Mouse (Mus musculus) kidney, embryonic 14.5 days (tissue): ENCODE results near the gene Crtc1. TPM values are rescaled to one million over a fixed set of nuclear protein-coding genes. Genes with fewer than 3 reads are reported as not detected.

Experiments
- ATAC-seq: fragments of 200-750 bp; cut with Nextera tagmentation; 2 replicates; pipeline ENCODE4 v1.8.0; 2017; ENCODE audit warnings: moderate number of reproducible peaks, mild to moderate bottlenecking, moderate TSS enrichment, moderate library complexity; ENCODE audit not compliant: low FRiP score, low TSS enrichment
- H3K27ac ChIP-seq: fragments of 300-500 bp; sonication (generic); 2 replicates; pipeline ENCODE4 v1.5.1; 2014; ENCODE audit warnings: low read depth, mild to moderate bottlenecking, low read length, moderate library complexity, mixed read lengths
- H3K27me3 ChIP-seq: fragments of 300-500 bp; sonication (generic); 2 replicates; pipeline ENCODE4 v1.6.1; 2014; ENCODE audit warnings: mild to moderate bottlenecking, low read length; ENCODE audit not compliant: control insufficient read depth, insufficient read depth
- H3K36me3 ChIP-seq: fragments of 300-500 bp; sonication (generic); 2 replicates; pipeline ENCODE4 v1.6.1; 2014; ENCODE audit warnings: low read length, mixed read lengths; ENCODE audit not compliant: control insufficient read depth, insufficient read depth
- H3K4me1 ChIP-seq: fragments of 300-500 bp; sonication (generic); 2 replicates; pipeline ENCODE4 v1.6.1; 2014; ENCODE audit warnings: low read length, mixed read lengths; ENCODE audit not compliant: control insufficient read depth, insufficient read depth
- H3K4me2 ChIP-seq: fragments of 300-500 bp; sonication (generic); replicated peaks from 2 replicates; pipeline ENCODE4 v1.6.1; 2014; ENCODE audit warnings: low read depth, mild to moderate bottlenecking, low read length
- H3K4me3 ChIP-seq: fragments of 300-500 bp; sonication (generic); 2 replicates; pipeline ENCODE4 v1.5.1; 2014; ENCODE audit warnings: mild to moderate bottlenecking, low read length
- H3K9ac ChIP-seq: fragments of 300-500 bp; sonication (generic); 2 replicates; pipeline ENCODE4 v1.6.1; 2014; ENCODE audit warnings: low read depth, mild to moderate bottlenecking, low read length, moderate library complexity
- H3K9me3 ChIP-seq: fragments of 300-500 bp; sonication (generic); 2 replicates; pipeline ENCODE4 v1.6.1; 2016; ENCODE audit warnings: low read length; ENCODE audit not compliant: control insufficient read depth
- WGBS: fragments of 180-500 bp; shearing (Covaris S2); extraction: QIAGEN DNeasy Blood & Tissue Kit; methylation state at CpG from one replicate; pipeline ENCODE4 v1.1.7; 2014; 5-methylcytosine and 5-hydroxymethylcytosine counted together
- polyA plus RNA-seq: library from polyadenylated mRNA; unstranded; fragments of >200 nt; fragmentation: Nextera tagmentation; extraction: Ambion mirVana; gene quantifications from 2 replicates; pipeline ENCODE4 v1.2.1, GENCODE M21; 2014

Gene Crtc1
- polyA plus RNA-seq, 1 experiment from 2014 or later = 21.2 TPM

GRCm38 (mm10) chr8:70419879-70420643, 19.3 kb downstream of the Crtc1 start:
- H3K27ac ChIP-seq = no peak overlapping the region
- no peaks in the 10 kb centered on the region for H3K36me3 ChIP-seq
- H3K27me3 ChIP-seq = no peaks in the 10 kb centered on the region
- peaks cover 16% of the 10 kb centered on the region for H3K4me1 ChIP-seq
- H3K9me3 ChIP-seq = no peaks in the 10 kb centered on the region
- 87% methylated on average over 11 of the region's 11 CpGs for WGBS
- H3K4me2 ChIP-seq = no peak overlapping the region
- ATAC-seq = no peak
- no peak overlapping the region for H3K4me3 ChIP-seq
- H3K9ac ChIP-seq = no peak overlapping the region

DNA sequence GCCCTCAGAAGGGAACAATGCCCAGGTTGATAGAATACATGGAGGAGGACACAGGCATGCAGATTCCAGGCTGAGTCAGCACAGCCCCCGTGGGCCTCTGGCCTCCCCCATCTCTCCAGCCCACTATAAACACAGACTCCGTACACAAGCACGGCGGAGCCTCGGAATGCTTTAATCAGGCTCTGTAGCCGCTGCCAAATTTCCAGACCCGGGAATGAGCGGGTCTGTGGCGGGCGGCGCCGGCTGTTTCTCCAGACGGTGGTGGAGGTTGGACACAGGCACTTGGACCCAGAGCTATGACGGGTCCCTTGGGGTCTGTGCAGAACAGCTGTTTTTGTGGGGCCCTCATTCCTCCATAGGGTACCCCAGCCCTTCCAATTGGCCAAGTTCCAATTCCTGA, 20.4 kb downstream of the Crtc1 start:
- no peak overlapping the region for H3K9ac ChIP-seq
- H3K4me2 ChIP-seq = no peak overlapping the region
- H3K9me3 ChIP-seq = no peaks in the 10 kb centered on the region
- no peak overlapping the region for H3K27ac ChIP-seq
- peaks cover under 1% of the 10 kb centered on the region; the same call in 1 of the 2 replicates for H3K36me3 ChIP-seq
- H3K4me3 ChIP-seq = no peak overlapping the region
- 47% methylated on average over 14 of the region's 14 CpGs for WGBS
- no peaks in the 10 kb centered on the region for H3K27me3 ChIP-seq
- ATAC-seq = peak; percentile 22; the same call in 1 of the 2 replicates
- peaks cover 16% of the 10 kb centered on the region for H3K4me1 ChIP-seq

DNA sequence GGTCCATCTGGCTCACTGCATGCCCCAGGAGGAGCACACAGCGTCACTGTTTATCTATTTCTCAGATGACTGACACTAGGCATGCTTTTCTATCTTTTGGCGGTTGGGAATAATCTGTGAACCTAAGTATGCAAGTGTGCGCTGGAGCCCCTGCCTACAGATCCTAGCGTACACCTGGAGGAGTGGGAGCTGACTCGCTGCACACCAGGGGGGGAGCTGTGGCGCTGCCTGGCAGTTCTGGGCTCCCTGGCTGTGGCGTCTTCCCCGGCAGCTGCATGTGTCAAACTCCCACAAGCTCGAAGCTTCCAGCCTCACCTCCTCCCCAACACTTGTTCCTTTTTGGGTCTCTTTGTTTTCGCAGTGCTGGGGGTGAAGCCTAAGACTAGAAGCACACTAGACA, 21.5 kb downstream of the Crtc1 start:
- H3K9ac ChIP-seq = no peak overlapping the region
- no peak for ATAC-seq
- no peaks in the 10 kb centered on the region for H3K9me3 ChIP-seq
- H3K4me2 ChIP-seq = no peak overlapping the region
- peaks cover 16% of the 10 kb centered on the region for H3K4me1 ChIP-seq
- peaks cover 3% of the 10 kb centered on the region; the same call in 1 of the 2 replicates for H3K36me3 ChIP-seq
- no peaks in the 10 kb centered on the region for H3K27me3 ChIP-seq
- 45% methylated on average over 10 of the region's 10 CpGs for WGBS
- no peak overlapping the region for H3K27ac ChIP-seq
- no peak overlapping the region for H3K4me3 ChIP-seq

DNA sequence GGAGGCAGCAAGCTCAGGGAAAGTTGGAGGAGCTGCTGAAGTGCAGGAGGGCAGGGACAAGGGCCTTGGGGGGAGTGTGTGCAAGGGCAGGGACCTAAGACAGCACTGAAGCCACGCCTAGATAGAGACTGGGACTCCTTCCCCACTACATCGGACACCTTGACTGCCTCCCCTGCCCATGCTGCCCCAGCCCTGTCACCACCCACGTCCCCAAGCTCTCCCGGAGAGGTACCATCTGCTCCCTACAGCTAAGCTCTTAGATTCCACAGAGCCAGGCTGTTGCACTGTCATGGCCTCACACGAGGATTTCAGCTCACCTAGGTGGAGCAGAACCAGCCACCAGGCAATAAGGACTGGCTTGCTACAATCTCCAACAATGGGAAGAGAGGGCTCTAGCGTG, 22.4 kb downstream of the Crtc1 start:
- peaks cover 3% of the 10 kb centered on the region; the same call in 1 of the 2 replicates for H3K36me3 ChIP-seq
- ATAC-seq = no peak
- H3K4me1 ChIP-seq = peaks cover 16% of the 10 kb centered on the region
- H3K9me3 ChIP-seq = no peaks in the 10 kb centered on the region
- 50% methylated on average over 6 of the region's 6 CpGs for WGBS
- H3K27me3 ChIP-seq = no peaks in the 10 kb centered on the region
- H3K4me2 ChIP-seq = no peak overlapping the region
- H3K9ac ChIP-seq = no peak overlapping the region
- no peak overlapping the region for H3K27ac ChIP-seq
- H3K4me3 ChIP-seq = no peak overlapping the region

- H3K4me1 ChIP-seq = peaks cover 16% of the 10 kb centered on the region
- 72% methylated on average over 8 of the region's 8 CpGs for WGBS
- no peak overlapping the region for H3K27ac ChIP-seq
- H3K36me3 ChIP-seq = peaks cover 3% of the 10 kb centered on the region; the same call in 1 of the 2 replicates
- H3K9ac ChIP-seq = no peak overlapping the region
- no peak overlapping the region for H3K4me2 ChIP-seq
- H3K4me3 ChIP-seq = no peak overlapping the region
- no peaks in the 10 kb centered on the region for H3K27me3 ChIP-seq
- ATAC-seq = peak; percentile 24; the same call in 1 of the 2 replicates
- no peaks in the 10 kb centered on the region for H3K9me3 ChIP-seq
These were observed 23.6 kb downstream of the Crtc1 start for GRCm38 (mm10) chr8:70415540-70416451.

DNA sequence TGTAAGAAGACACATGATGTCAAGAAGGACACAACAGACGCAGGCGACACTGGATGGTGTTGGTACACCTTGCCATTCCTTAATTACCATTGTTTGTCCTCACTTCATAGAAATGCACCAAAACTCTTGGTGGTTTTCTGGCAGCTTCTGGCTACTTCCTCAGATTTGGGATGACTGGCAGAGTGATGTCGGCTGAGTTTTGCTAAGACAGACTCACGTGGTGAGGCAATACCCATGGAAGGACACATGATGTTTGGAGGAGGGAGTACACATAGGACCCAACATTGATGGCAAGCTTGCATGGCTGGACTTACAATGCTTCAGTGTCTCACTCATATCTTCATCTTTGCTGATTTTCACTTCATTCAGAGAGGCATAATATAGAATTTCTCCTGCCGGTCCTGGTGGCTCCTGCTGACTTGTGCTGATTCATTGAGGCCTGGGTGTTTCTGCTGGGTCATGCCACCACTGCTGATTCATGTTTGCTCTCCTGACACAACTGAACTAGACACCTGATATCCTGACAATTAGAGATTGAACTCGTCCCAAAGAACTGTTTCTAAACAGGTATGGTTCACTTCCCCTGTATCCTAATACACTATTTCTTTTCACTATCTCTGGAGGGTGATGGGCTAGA, 25.0 kb downstream of the Crtc1 start:
- Histone ChIP-seq H3K9ac (no peak overlapping the region), H3K27me3 (no peaks in the 10 kb centered on the region), H3K27ac (no peak overlapping the region), H3K9me3 (no peaks in the 10 kb centered on the region), H3K4me1 (peaks cover 16% of the 10 kb centered on the region), H3K4me3 (no peak overlapping the region), H3K36me3 (peaks cover 3% of the 10 kb centered on the region; the same call in 1 of the 2 replicates), H3K4me2 (no peak overlapping the region)
- 77% methylated on average over 6 of the region's 6 CpGs for WGBS
- no peak for ATAC-seq

GRCm38 (mm10) chr8:70410281-70410680, 29.1 kb downstream of the Crtc1 start:
- Histone ChIP-seq H3K27me3 (no peaks in the 10 kb centered on the region), H3K4me3 (no peak overlapping the region), H3K27ac (no peak overlapping the region), H3K36me3 (peaks cover 3% of the 10 kb centered on the region; the same call in 1 of the 2 replicates), H3K9ac (no peak overlapping the region), H3K4me1 (peaks cover 36% of the 10 kb centered on the region), H3K9me3 (no peaks in the 10 kb centered on the region), H3K4me2 (no peak overlapping the region)
- WGBS = 84% methylated on average over 5 of the region's 5 CpGs
- no peak for ATAC-seq

DNA sequence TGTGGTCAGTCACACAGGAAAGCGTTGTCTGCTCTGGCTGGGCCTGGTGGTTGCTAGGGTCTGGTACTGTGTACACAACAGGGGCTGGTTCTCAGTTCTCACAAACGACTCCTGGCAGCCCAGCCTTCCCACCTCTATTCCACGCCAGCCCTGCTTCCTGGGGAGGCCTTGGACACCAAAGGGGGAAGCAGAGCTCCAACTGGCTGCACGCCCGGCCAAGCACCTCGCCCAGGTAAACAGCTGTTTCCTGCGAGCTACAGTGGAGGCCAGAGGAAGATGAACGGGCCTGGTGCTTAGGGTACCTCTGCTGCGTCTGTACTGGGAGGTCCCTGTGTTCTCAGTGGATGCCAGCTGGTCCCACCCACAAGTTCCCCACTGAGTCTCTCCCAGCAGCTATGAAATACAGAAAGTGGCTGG, 29.9 kb downstream of the Crtc1 start:
- H3K4me1 ChIP-seq = peaks cover 44% of the 10 kb centered on the region
- peaks cover 5% of the 10 kb centered on the region; the same call in 1 of the 2 replicates for H3K36me3 ChIP-seq
- H3K9me3 ChIP-seq = no peaks in the 10 kb centered on the region
- H3K27ac ChIP-seq = 0 out of 2 replicates have a peak overlapping the region, but pooled peaks have one; percentile 51
- 48% methylated on average over 9 of the region's 9 CpGs for WGBS
- no peaks in the 10 kb centered on the region for H3K27me3 ChIP-seq
- H3K4me2 ChIP-seq = no peak overlapping the region
- H3K4me3 ChIP-seq = no peak overlapping the region
- H3K9ac ChIP-seq = no peak overlapping the region; the same call in 1 of the 2 replicates
- ATAC-seq = no peak
